Mouse (Mus musculus) stomach, embryonic 16.5 days (tissue): ENCODE data around the gene Kpna2. TPM values are rescaled to one million over a fixed set of nuclear protein-coding genes. Genes with fewer than 3 reads are reported as not detected.
A peak's percentile ranks its signal among the peaks of the same experiment; 100 is the strongest.
"Not testable (repeated sequence)": the region's sequence is repeated elsewhere in the genome, so short reads cannot be mapped to it uniquely, and the experiment has no call there.

Source experiments
- ATAC-seq: fragments of 200-750 bp; cut with Nextera tagmentation; 2 replicates; pipeline ENCODE4 v1.8.0; 2017; ENCODE audit warnings: moderate number of reproducible peaks, moderate TSS enrichment; ENCODE audit not compliant: insufficient read depth, low FRiP score
- H3K27ac ChIP-seq: fragments of 300-500 bp; sonication (generic); 2 replicates; pipeline ENCODE4 v1.5.1; 2014; ENCODE audit warnings: low read length
- H3K27me3 ChIP-seq: fragments of 300-500 bp; sonication (generic); 2 replicates; pipeline ENCODE4 v1.6.1; 2014; ENCODE audit warnings: low read length, control low read depth, mixed read lengths; ENCODE audit not compliant: control insufficient read depth, insufficient read depth
- H3K36me3 ChIP-seq: fragments of 300-500 bp; sonication (generic); 2 replicates; pipeline ENCODE4 v1.6.1; 2014; ENCODE audit warnings: low read length; ENCODE audit not compliant: control insufficient read depth, insufficient read depth
- H3K4me1 ChIP-seq: fragments of 300-500 bp; sonication (generic); 2 replicates; pipeline ENCODE4 v1.6.1; 2014; ENCODE audit warnings: low read length, control low read depth, mixed read lengths; ENCODE audit not compliant: control insufficient read depth, insufficient read depth
- H3K4me2 ChIP-seq: fragments of 300-500 bp; sonication (generic); 2 replicates; pipeline ENCODE4 v1.6.1; 2014; ENCODE audit warnings: low read depth, low read length, mixed read lengths
- H3K4me3 ChIP-seq: fragments of 300-500 bp; sonication (generic); replicated peaks from 2 replicates; pipeline ENCODE4 v1.5.1; 2014; ENCODE audit warnings: mild to moderate bottlenecking, low read length
- H3K9ac ChIP-seq: fragments of 300-500 bp; sonication (generic); 2 replicates; pipeline ENCODE4 v1.6.1; 2014; ENCODE audit warnings: low read length
- H3K9me3 ChIP-seq: fragments of 300-500 bp; sonication (generic); replicated peaks from 2 replicates; pipeline ENCODE4 v1.6.1; 2016; ENCODE audit warnings: low read length, control low read depth; ENCODE audit not compliant: control insufficient read depth
- WGBS: fragments of 180-500 bp; shearing (Covaris S2); extraction: QIAGEN DNeasy Blood & Tissue Kit; methylation state at CpG from one replicate; pipeline ENCODE4 v1.1.7; 2014; 5-methylcytosine and 5-hydroxymethylcytosine counted together
- polyA plus RNA-seq: library from polyadenylated mRNA; unstranded; fragments of >200 nt; fragmentation: Nextera tagmentation; extraction: Ambion mirVana; gene quantifications from 2 replicates; pipeline ENCODE4 v1.2.1, GENCODE M21; 2015

The Kpna2 gene
- polyA plus RNA-seq, 1 experiment from 2014 or later, result 327 TPM

DNA sequence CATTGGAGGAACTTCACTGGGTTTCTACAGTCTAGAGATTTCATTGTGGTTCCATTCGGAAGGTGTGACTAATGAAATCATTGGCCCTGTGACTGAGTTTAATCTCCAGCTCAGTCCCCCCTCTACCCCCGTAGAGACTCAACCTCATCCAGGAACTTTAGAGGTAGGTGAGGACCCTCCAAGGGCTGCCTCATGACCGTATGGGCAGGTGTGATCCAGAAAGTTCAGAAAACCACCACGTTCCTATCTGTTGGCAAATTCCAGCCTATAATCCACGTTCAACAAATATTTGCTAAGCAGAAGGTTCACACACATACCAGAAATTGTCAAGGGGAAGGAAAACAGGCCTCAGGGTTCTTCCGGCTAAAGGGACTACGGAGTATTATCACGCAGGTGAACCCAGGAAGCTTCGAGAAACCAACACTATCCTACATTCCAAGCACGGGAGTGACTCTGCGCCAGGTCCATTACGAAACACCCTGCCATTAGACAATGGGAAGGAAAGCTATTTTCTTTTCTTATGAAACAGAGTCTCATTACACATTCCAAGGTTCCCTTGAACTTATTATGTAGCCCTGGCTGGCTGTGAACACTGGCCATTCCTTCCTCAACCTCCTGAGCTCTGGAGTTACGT, 22.8 kb upstream of the Kpna2 start:
- Histone ChIP-seq H3K9me3 (no peaks in the 10 kb centered on the region), H3K27me3 (no peaks in the 10 kb centered on the region), H3K27ac (peak overlapping the region; percentile 71), H3K4me2 (no peak overlapping the region), H3K4me3 (no peak overlapping the region), H3K36me3 (no peaks in the 10 kb centered on the region), H3K4me1 (peaks cover 16% of the 10 kb centered on the region), H3K9ac (no peak overlapping the region)
- WGBS, result 64% methylated on average over 13 of the region's 13 CpGs
- peak; percentile 62; the same call in 1 of the 2 replicates for ATAC-seq

DNA sequence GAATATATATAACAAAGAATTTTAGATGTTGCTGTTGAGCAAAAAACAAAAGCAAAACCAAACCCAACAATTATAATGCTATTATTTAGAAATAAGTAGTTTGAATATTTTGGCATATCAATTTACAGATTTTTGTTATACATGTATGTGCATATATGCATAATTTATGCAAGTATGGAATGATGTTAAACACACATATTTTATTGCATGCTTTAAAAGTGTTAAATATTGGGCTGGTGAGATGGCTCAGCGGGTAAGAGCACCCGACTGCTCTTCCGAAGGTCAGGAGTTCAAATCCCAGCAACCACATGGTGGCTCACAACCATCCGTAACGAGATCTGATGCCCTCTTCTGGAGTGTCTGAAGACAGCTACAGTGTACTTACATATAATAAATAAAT, 20.4 kb upstream of the Kpna2 start:
- not testable (repeated sequence) for H3K4me1 ChIP-seq, H3K9me3 ChIP-seq, H3K27ac ChIP-seq, H3K36me3 ChIP-seq, H3K27me3 ChIP-seq, H3K9ac ChIP-seq, ATAC-seq, H3K4me2 ChIP-seq, H3K4me3 ChIP-seq
- WGBS, result 95% methylated on average over 3 of the region's 5 CpGs

- Histone ChIP-seq H3K9ac (no peak overlapping the region), H3K4me1 (peaks cover 3% of the 10 kb centered on the region; the same call in 1 of the 2 replicates), H3K36me3 (no peaks in the 10 kb centered on the region), H3K4me2 (no peak overlapping the region), H3K9me3 (no peaks in the 10 kb centered on the region), H3K27ac (no peak overlapping the region), H3K4me3 (no peak overlapping the region), H3K27me3 (no peaks in the 10 kb centered on the region)
- ATAC-seq, result no peak
- 63% methylated on average over 4 of the region's 4 CpGs for WGBS
These were observed 20.0 kb upstream of the Kpna2 start for GRCm38 (mm10) chr11:107019318-107019717.

GRCm38 (mm10) chr11:107018606-107019005, 19.3 kb upstream of the Kpna2 start:
- H3K27ac ChIP-seq, result no peak overlapping the region
- H3K9me3 ChIP-seq, result no peaks in the 10 kb centered on the region
- ATAC-seq, result no peak
- H3K27me3 ChIP-seq, result no peaks in the 10 kb centered on the region
- no peaks in the 10 kb centered on the region for H3K36me3 ChIP-seq
- H3K9ac ChIP-seq, result no peak overlapping the region
- 25% methylated on average over 8 of the region's 8 CpGs for WGBS
- no peaks in the 10 kb centered on the region for H3K4me1 ChIP-seq
- no peak overlapping the region for H3K4me2 ChIP-seq
- H3K4me3 ChIP-seq, result no peak overlapping the region

- no peak overlapping the region for H3K4me2 ChIP-seq
- H3K27me3 ChIP-seq, result no peaks in the 10 kb centered on the region
- peak overlapping the region; percentile 21; the same call in 1 of the 2 replicates for H3K27ac ChIP-seq
- no peaks in the 10 kb centered on the region for H3K9me3 ChIP-seq
- no peak overlapping the region for H3K9ac ChIP-seq
- H3K4me1 ChIP-seq, result no peaks in the 10 kb centered on the region
- no peak overlapping the region for H3K4me3 ChIP-seq
- WGBS, result 54% methylated on average over 6 of the region's 6 CpGs
- no peaks in the 10 kb centered on the region for H3K36me3 ChIP-seq
- ATAC-seq, result no peak
These were observed 18.1 kb upstream of the Kpna2 start for GRCm38 (mm10) chr11:107017339-107017886.

- Histone ChIP-seq H3K27me3 (no peaks in the 10 kb centered on the region), H3K9me3 (no peaks in the 10 kb centered on the region), H3K36me3 (no peaks in the 10 kb centered on the region), H3K4me3 (no peak overlapping the region), H3K4me2 (no peak overlapping the region), H3K9ac (no peak overlapping the region), H3K4me1 (no peaks in the 10 kb centered on the region), H3K27ac (no peak overlapping the region)
- 38% methylated on average over 1 of the region's 1 CpGs for WGBS
- peak; percentile 43; the same call in 1 of the 2 replicates for ATAC-seq
These were observed 17.6 kb upstream of the Kpna2 start for GRCm38 (mm10) chr11:107016893-107017292.

DNA sequence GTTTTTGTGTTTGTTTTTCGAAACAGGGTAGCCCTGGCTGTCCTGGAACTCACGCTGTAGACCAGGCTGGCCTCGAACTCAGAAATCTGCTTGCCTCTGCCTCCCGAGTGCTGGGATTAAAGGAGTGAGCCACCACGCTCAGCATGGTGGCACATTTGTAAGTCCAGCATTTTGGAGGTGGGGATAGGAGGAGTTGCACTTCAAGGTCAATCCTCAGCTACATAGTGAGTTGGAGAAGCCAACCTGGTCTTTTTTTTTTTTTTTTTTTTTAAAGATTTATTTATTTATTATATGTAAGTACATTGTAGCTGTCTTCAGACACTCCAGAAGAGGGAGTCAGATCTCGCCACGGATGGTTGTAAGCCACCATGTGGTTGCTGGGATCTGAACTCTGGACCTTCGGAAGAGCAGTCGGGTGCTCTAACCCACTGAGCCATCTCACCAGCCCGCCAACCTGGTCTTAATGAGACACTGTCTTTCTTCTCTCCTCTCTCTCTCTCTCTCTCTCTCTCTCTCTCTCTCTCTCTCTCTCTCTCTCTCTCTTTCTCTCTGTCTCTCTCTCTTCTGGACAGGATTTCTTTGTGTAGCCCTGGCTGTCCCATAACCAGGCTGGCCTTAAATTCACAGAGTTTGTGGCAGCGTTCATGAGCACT, 16.3 kb upstream of the Kpna2 start:
- not testable (repeated sequence) for H3K4me3 ChIP-seq, H3K4me2 ChIP-seq, H3K36me3 ChIP-seq, H3K4me1 ChIP-seq, H3K9me3 ChIP-seq, H3K27ac ChIP-seq, ATAC-seq, H3K9ac ChIP-seq, H3K27me3 ChIP-seq
- WGBS, result 69% methylated on average over 11 of the region's 11 CpGs

DNA sequence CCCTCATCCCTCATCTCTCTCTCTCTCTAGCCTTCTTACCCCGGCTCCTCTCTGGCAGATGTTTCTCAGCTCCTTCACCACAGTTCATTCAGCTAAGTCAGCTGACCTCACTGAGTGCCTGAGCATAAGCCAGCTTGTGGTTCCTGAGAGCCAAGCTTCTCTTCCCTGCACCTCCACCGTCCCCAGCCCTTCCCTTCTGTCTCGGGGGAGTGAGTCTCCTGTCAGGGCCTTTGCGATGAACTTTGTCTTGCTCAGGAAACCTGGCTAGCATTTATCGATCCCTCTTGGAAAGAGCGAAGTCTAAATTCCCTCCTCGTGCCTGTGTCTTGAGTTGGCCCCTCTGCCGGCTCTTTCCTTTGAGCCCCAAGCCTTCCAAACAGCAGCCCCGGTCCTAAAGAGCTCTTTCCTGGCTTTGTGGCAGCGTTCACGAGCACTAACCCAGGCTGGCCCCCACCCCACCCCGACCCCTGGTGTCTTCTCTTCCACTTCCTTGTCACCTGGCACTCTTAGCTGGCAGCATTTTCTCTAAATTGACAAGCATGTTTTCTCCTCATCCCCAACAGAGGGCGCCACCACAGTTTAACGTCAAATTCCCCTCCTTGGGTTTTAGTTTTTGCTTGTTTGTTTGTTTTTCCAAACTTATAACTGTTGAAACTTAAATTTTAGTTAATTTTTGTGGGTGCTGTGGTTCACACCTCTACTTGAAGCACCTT, 15.4 kb upstream of the Kpna2 start:
- no peak overlapping the region for H3K4me2 ChIP-seq
- H3K9me3 ChIP-seq, result no peaks in the 10 kb centered on the region
- H3K4me3 ChIP-seq, result 0 out of 2 replicates have a peak overlapping the region, but pooled peaks have one; percentile 16
- WGBS, result 34% methylated on average over 14 of the region's 14 CpGs
- H3K27me3 ChIP-seq, result no peaks in the 10 kb centered on the region
- H3K4me1 ChIP-seq, result peaks cover 9% of the 10 kb centered on the region; the same call in 1 of the 2 replicates
- no peak for ATAC-seq
- H3K9ac ChIP-seq, result no peak overlapping the region
- H3K27ac ChIP-seq, result no peak overlapping the region; the same call in 1 of the 2 replicates
- no peaks in the 10 kb centered on the region for H3K36me3 ChIP-seq
